Mouse (Mus musculus): ENCODE data around the gene Fyttd1.
A peak's percentile ranks its signal among the peaks of the same experiment; 100 is the strongest.
"Not testable (repeated sequence)": the region's sequence is repeated elsewhere in the genome, so short reads cannot be mapped to it uniquely, and the experiment has no call there.

Gene Fyttd1

GRCm38 (mm10) chr16:32878972-32879926 lies 1.9 kb downstream of the Fyttd1 start:
- DNase-seq (ENCODE audit: low spot score in 2 of 2), result no peak

GRCm38 (mm10) chr16:32881538-32881937 lies 4.2 kb downstream of the Fyttd1 start:
- DNase-seq (ENCODE audit: low spot score in 2 of 2), result no peak

GRCm38 (mm10) chr16:32887996-32888395 lies 10.7 kb downstream of the Fyttd1 start:
- no peak for DNase-seq (ENCODE audit: low spot score in 2 of 2)

- DNase-seq (ENCODE audit: low spot score in 2 of 2), result no peak
These were observed 12.6 kb downstream of the Fyttd1 start for GRCm38 (mm10) chr16:32889881-32890280.

GRCm38 (mm10) chr16:32896126-32896525 lies 18.8 kb downstream of the Fyttd1 start:
- no peak for DNase-seq (ENCODE audit: low spot score in 2 of 2)

- no peak for DNase-seq (ENCODE audit: low spot score in 2 of 2)
These were observed 24.2 kb downstream of the Fyttd1 start for GRCm38 (mm10) chr16:32901360-32902050.

- no peak for DNase-seq (ENCODE audit: low spot score in 2 of 2)
These were observed 24.7 kb downstream of the Fyttd1 start for GRCm38 (mm10) chr16:32902051-32902428.

GRCm38 (mm10) chr16:32906186-32906585 lies 28.9 kb downstream of the Fyttd1 start:
- DNase-seq (ENCODE audit: low spot score in 2 of 2), result no peak

GRCm38 (mm10) chr16:32906727-32907126 lies 29.4 kb downstream of the Fyttd1 start:
- DNase-seq (ENCODE audit: low spot score in 2 of 2), result no peak

GRCm38 (mm10) chr16:32913212-32913611 lies 35.9 kb downstream of the Fyttd1 start:
- no peak for DNase-seq (ENCODE audit: low spot score in 2 of 2)

- DNase-seq (ENCODE audit: low spot score in 2 of 2), result peak; percentile 91 to 93
These were observed 36.9 kb downstream of the Fyttd1 start, which contains the start of gene Lrch3 for GRCm38 (mm10) chr16:32913937-32914881. Gene Lrch3, plus strand, starts transcription at chr16:32914100.

- no peak for DNase-seq (ENCODE audit: low spot score in 2 of 2)
These were observed 38.2 kb downstream of the Fyttd1 start for GRCm38 (mm10) chr16:32915292-32916068.

GRCm38 (mm10) chr16:32926629-32927028 lies 49.3 kb downstream of the Fyttd1 start:
- not testable (repeated sequence) for DNase-seq (ENCODE audit: low spot score in 2 of 2)

- no peak for DNase-seq (ENCODE audit: low spot score in 2 of 2)
These were observed 49.7 kb downstream of the Fyttd1 start for GRCm38 (mm10) chr16:32927044-32927443.

GRCm38 (mm10) chr16:32929918-32930317 lies 52.6 kb downstream of the Fyttd1 start:
- DNase-seq (ENCODE audit: low spot score in 2 of 2), result no peak

- no peak for DNase-seq (ENCODE audit: low spot score in 2 of 2)
These were observed 57.2 kb downstream of the Fyttd1 start for GRCm38 (mm10) chr16:32934470-32934869.

GRCm38 (mm10) chr16:32935088-32935487 lies 57.8 kb downstream of the Fyttd1 start:
- DNase-seq (ENCODE audit: low spot score in 2 of 2), result no peak

- DNase-seq (ENCODE audit: low spot score in 2 of 2), result no peak
These were observed 60.1 kb downstream of the Fyttd1 start for GRCm38 (mm10) chr16:32937358-32937757.

- not testable (repeated sequence) for DNase-seq (ENCODE audit: low spot score in 2 of 2)
These were observed 62.0 kb downstream of the Fyttd1 start for GRCm38 (mm10) chr16:32939301-32939700.

- not testable (repeated sequence) for DNase-seq (ENCODE audit: low spot score in 2 of 2)
These were observed 62.4 kb downstream of the Fyttd1 start for GRCm38 (mm10) chr16:32939716-32940115.

- not testable (repeated sequence) for DNase-seq (ENCODE audit: low spot score in 2 of 2)
These were observed 63.9 kb downstream of the Fyttd1 start for GRCm38 (mm10) chr16:32941226-32941625.
